Mouse (Mus musculus) liver, embryonic 15.5 days (tissue): ENCODE data around the gene Klhl42. TPM values are rescaled to one million over a fixed set of nuclear protein-coding genes. Genes with fewer than 3 reads are reported as not detected.

Experiments used
- ATAC-seq: fragments of 200-750 bp; cut with Nextera tagmentation; 2 replicates; pipeline ENCODE4 v1.8.0; 2017; ENCODE audit warnings: moderate number of reproducible peaks, mild to moderate bottlenecking, moderate library complexity; ENCODE audit not compliant: insufficient read depth
- H3K27ac ChIP-seq: fragments of 300-500 bp; sonication (generic); replicated peaks from 2 replicates; pipeline ENCODE4 v1.5.1; 2015; ENCODE audit warnings: mild to moderate bottlenecking, inconsistent platforms
- H3K27me3 ChIP-seq: fragments of 300-500 bp; sonication (generic); 2 replicates; pipeline ENCODE4 v1.6.1; 2015; ENCODE audit warnings: mild to moderate bottlenecking, inconsistent platforms
- H3K36me3 ChIP-seq: fragments of 300-500 bp; sonication (generic); replicated peaks from 2 replicates; pipeline ENCODE4 v1.6.1; 2015; ENCODE audit warnings: moderate library complexity, mild to moderate bottlenecking, inconsistent platforms
- H3K4me1 ChIP-seq: fragments of 300-500 bp; sonication (generic); replicated peaks from 2 replicates; pipeline ENCODE4 v1.6.1; 2015; ENCODE audit warnings: inconsistent platforms
- H3K4me2 ChIP-seq: fragments of 300-500 bp; sonication (generic); 2 replicates; pipeline ENCODE4 v1.6.1; 2015; ENCODE audit warnings: moderate library complexity, mild to moderate bottlenecking, inconsistent platforms
- H3K4me3 ChIP-seq: fragments of 300-500 bp; sonication (generic); replicated peaks from 2 replicates; pipeline ENCODE4 v1.5.1; 2015; ENCODE audit warnings: mild to moderate bottlenecking, inconsistent platforms
- H3K9ac ChIP-seq: fragments of 300-500 bp; sonication (generic); 2 replicates; pipeline ENCODE4 v1.6.1; 2015; ENCODE audit warnings: moderate library complexity, mild to moderate bottlenecking, inconsistent platforms
- H3K9me3 ChIP-seq: fragments of 300-500 bp; sonication (generic); replicated peaks from 2 replicates; pipeline ENCODE4 v1.6.1; 2016; ENCODE audit warnings: inconsistent platforms
- WGBS: fragments of 180-500 bp; shearing (Covaris S2); methylation state at CpG from one replicate; pipeline ENCODE4 v1.1.7; 2015; ENCODE audit warnings: mixed read lengths; ENCODE audit not compliant: insufficient replicate concordance; 5-methylcytosine and 5-hydroxymethylcytosine counted together
- polyA plus RNA-seq: library from polyadenylated mRNA; unstranded; fragments of >200 nt; fragmentation: Nextera tagmentation; extraction: Ambion mirVana; gene quantifications from 2 replicates; pipeline ENCODE4 v1.2.1, GENCODE M21; 2015

Klhl42 gene
- polyA plus RNA-seq, 1 experiment from 2014 or later: 1.8 TPM

DNA sequence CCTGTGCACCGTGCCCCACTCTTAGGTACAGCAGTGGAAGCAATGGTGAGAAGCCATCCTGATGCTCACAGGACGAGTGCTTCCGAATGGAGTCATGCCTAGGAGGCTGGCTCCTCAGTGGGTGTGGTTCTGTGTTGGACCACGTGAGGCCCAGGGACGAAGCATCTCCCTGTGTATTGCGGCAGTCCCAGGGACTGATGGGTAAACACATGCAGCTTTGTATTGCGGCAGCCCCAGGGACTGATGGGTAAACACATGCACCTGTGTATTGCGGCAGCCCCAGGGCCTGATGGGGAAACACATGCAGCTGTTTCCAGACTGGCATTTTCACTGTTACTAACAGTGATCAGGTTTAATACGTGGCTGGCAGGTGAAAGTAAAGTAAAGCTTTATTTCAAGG is 29.5 kb upstream of the Klhl42 start:
- H3K4me2 ChIP-seq: no peak overlapping the region
- no peak overlapping the region for H3K27ac ChIP-seq
- no peak overlapping the region for H3K4me3 ChIP-seq
- peaks cover 52% of the 10 kb centered on the region for H3K36me3 ChIP-seq
- 76% methylated on average over 9 of the region's 9 CpGs for WGBS
- H3K9me3 ChIP-seq: no peaks in the 10 kb centered on the region
- no peaks in the 10 kb centered on the region for H3K4me1 ChIP-seq
- H3K27me3 ChIP-seq: no peaks in the 10 kb centered on the region
- no peak overlapping the region for H3K9ac ChIP-seq
- no peak for ATAC-seq

DNA sequence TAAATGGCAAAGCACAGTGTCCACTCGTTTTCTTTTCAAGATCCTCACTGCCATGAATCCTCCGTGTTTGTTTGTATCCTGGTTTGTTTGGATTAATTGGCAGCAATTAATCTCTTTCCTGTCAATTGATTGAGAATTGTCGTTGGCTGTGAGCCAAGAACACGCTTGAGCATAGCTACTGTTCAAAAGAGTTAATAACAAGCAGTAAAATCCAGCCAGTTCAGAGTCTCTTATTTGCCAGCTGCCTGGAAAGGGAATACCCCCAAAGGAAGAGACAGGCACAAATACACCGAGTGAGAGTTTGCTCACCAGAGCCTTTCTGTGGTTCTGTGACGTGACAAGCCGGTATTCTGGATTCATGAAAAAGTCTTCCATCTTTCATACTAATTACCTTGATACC is 29.1 kb upstream of the Klhl42 start:
- ATAC-seq: no peak

DNA sequence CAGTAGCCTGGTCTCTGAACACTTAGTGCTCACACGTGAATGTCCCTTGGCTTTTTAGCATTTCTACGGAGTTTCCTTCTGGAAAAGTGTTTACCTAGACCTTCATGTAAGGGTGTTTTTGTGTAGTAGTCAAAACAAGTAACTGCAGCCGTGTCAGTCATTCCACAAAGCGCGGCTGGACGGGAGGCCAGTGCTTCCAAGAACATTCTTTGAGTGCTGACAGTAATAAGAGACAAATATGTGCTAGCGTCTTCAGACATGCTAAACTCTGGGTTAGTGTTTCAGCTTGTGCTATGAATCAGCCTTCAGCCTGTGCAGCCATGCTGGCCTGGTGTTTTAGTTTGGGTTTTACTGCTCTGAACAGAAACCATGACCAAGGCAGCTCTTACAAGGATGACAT is 28.5 kb upstream of the Klhl42 start:
- WGBS: 74% methylated on average over 7 of the region's 7 CpGs
- Histone ChIP-seq H3K9me3 (no peaks in the 10 kb centered on the region), H3K4me1 (no peaks in the 10 kb centered on the region), H3K36me3 (peaks cover 55% of the 10 kb centered on the region), H3K4me3 (no peak overlapping the region), H3K4me2 (no peak overlapping the region), H3K27ac (no peak overlapping the region), H3K27me3 (no peaks in the 10 kb centered on the region), H3K9ac (no peak overlapping the region)
- ATAC-seq: no peak

More for the DNA sequence above, 29.1 kb upstream of the Klhl42 start:
- Histone ChIP-seq H3K27me3 (no peaks in the 10 kb centered on the region), H3K4me3 (no peak overlapping the region), H3K27ac (no peak overlapping the region), H3K9me3 (no peaks in the 10 kb centered on the region), H3K9ac (no peak overlapping the region), H3K4me1 (no peaks in the 10 kb centered on the region), H3K4me2 (no peak overlapping the region), H3K36me3 (peaks cover 52% of the 10 kb centered on the region)
- 77% methylated on average over 7 of the region's 7 CpGs for WGBS

DNA sequence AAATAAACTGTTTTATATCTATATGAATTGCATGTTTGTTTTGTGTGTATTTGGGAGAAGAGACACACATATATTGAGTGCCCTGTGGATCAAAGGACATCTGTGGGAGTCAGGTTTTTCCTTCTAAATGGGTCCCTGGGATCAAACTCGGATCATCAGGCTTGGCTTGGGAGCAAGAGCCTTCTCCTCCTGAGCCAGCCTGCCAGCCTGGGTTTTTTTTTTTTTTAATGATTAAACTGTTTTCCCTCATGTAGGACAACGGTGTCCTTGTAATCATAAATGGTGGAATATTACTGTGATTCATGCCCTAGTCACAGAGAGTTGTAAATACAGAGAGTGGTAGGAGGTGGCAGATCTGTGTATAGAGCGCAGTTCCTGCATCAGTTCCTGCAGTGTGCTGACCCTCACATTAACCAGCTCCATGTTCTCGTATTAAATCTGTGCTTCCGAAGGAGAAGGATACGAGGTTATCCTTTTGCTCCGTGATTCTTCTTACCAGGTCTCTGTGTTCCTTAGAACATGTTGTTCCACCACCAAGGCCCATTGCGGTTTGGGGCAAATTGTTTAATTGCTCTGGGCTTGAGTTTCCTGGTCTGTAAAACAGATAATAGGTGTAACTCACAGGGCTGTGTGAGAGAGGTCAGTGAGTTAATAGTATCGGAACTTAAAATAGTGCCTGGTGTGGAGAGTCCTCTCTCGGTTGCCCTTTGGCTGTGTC is 26.8 kb upstream of the Klhl42 start:
- Histone ChIP-seq H3K27me3 (no peaks in the 10 kb centered on the region), H3K27ac (no peak overlapping the region), H3K4me3 (no peak overlapping the region), H3K4me2 (no peak overlapping the region), H3K9me3 (no peaks in the 10 kb centered on the region), H3K4me1 (no peaks in the 10 kb centered on the region), H3K9ac (no peak overlapping the region), H3K36me3 (peaks cover 52% of the 10 kb centered on the region)
- ATAC-seq: no peak
- 80% methylated on average over 10 of the region's 10 CpGs for WGBS

DNA sequence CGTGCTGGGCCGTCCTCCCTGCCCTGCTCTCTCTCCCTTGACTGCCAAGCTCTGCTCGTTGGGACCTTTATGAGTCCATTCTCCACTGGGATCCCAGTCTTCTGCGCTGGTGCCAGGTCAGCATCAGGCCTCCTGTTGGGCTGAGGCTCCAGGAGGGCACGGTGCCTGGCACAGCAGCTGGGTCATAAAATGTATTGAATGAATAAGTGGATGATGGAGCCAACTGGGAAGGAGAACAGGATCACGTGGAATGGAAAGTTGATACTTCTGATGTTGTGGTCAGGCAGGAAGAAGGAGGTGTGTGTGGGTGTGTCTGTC is 26.3 kb upstream of the Klhl42 start:
- H3K4me1 ChIP-seq: no peaks in the 10 kb centered on the region
- WGBS: 70% methylated on average over 6 of the region's 6 CpGs
- peaks cover 48% of the 10 kb centered on the region for H3K36me3 ChIP-seq
- no peak overlapping the region for H3K4me2 ChIP-seq
- H3K4me3 ChIP-seq: no peak overlapping the region
- H3K27ac ChIP-seq: no peak overlapping the region
- no peaks in the 10 kb centered on the region for H3K27me3 ChIP-seq
- H3K9me3 ChIP-seq: no peaks in the 10 kb centered on the region
- no peak for ATAC-seq
- H3K9ac ChIP-seq: no peak overlapping the region

DNA sequence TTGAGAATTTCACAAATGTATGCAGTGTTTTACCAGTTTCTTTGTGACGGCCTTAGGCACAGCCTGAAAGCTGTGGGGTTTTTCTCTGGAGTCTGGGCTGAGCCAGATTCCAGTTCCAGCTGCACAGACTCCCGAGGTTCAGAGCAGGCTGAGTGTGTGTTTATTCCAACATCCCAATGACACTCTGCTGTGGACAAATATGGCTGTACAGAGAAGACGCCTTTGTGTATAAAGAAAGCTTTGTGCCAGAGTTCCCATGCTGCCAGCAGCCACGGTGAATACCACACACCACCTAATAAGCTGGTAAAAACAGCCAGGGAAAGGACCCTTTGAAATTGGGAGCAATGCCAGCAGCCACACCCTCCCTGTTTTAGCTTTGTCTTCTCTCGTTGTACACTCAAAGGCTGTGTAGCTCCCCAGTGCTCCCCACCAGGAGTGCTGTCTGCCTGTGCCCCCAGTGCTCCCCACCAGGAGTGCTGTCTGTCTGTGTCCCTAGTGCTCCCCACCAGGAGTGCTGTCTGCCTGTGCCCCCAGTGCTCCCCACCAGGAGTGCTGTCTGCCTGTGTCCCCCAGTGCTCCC is 15.3 kb upstream of the Klhl42 start:
- H3K4me3 ChIP-seq: no peak overlapping the region
- WGBS: 67% methylated on average over 5 of the region's 5 CpGs
- no peaks in the 10 kb centered on the region for H3K9me3 ChIP-seq
- H3K4me2 ChIP-seq: no peak overlapping the region
- no peaks in the 10 kb centered on the region for H3K27me3 ChIP-seq
- H3K9ac ChIP-seq: no peak overlapping the region
- no peak overlapping the region for H3K27ac ChIP-seq
- no peak for ATAC-seq
- peaks cover 13% of the 10 kb centered on the region for H3K36me3 ChIP-seq
- no peaks in the 10 kb centered on the region for H3K4me1 ChIP-seq

DNA sequence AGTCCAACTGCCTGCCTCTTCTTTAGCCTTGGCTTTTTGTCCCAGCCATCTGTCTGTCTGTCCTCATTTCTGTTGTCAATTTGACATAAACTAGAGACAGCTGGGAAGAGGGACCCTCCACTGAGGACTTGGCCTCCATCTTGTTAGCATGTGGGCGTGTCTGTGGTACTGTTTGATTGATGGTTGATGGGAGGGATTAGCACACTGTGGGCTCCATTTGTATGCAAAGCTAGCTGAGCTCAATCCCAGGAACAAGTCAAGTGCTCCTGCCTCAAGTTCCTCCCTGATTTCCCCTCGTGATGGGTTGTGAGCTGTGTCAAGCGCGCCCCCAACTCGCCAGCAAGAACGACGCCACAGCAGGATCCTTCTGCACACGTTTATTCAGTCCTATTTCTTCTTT is 14.3 kb upstream of the Klhl42 start:
- Histone ChIP-seq H3K9ac (no peak overlapping the region), H3K4me3 (no peak overlapping the region), H3K27ac (no peak overlapping the region), H3K4me2 (no peak overlapping the region), H3K36me3 (peaks cover 5% of the 10 kb centered on the region; the same call in 1 of the 2 replicates), H3K27me3 (no peaks in the 10 kb centered on the region), H3K9me3 (no peaks in the 10 kb centered on the region), H3K4me1 (no peaks in the 10 kb centered on the region)
- WGBS: 79% methylated on average over 8 of the region's 8 CpGs
- ATAC-seq: no peak

DNA sequence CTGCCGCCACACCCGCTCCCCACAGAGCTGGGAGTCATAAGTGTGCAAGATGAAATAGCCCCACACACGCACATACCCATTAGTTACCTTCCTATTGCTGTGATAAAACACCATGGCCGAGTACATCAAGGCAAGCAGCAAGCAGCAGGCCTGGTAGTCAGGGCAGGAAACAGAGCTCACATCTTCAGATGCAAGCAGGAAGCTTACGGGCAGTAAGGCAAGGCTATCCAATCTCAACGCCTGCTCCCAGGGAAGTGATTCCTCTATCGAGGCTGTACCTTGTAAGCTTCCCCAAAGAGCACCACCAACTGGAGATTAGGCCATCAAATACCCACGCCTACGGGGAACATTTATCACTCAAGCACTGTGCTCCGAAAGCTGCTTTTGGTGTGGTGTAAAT is 11.3 kb upstream of the Klhl42 start:
- no peak overlapping the region for H3K9ac ChIP-seq
- no peak overlapping the region for H3K4me3 ChIP-seq
- no peak overlapping the region for H3K27ac ChIP-seq
- no peak overlapping the region for H3K4me2 ChIP-seq
- H3K27me3 ChIP-seq: no peaks in the 10 kb centered on the region
- ATAC-seq: no peak
- H3K4me1 ChIP-seq: no peaks in the 10 kb centered on the region
- no peaks in the 10 kb centered on the region; the same call in 1 of the 2 replicates for H3K36me3 ChIP-seq
- WGBS: 76% methylated on average over 10 of the region's 10 CpGs
- no peaks in the 10 kb centered on the region for H3K9me3 ChIP-seq

DNA sequence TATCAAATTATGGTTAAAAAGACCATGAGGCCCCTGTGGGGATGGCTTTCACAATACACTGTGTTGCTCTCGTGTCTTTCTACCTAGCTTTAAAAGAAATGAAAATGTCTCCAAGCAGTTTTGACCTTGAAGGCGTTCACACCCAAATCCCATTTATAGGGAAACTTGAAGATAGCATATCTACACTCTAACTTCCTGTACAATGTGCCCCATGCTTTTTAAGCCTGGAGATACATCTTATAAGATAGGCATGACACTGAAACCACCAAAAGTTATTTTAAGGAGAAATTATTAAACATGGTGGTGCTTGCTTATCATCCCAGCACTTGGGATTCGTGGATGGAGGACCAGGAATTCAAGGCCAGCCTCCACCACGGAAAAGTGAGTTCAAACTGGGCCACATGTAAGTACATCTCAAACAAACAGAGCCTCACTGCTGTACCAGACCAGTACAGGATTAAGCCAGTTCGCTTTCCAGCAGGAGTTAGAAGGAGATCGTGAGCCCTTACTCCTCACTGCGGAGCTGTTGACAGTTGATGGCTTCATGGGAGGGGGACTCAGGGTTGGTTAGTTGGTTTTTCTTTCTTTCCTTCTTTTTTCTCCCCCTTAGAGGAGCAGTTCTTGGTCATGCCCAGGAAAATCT is 5.7 kb upstream of the Klhl42 start:
- Histone ChIP-seq H3K27me3 (peaks cover 17% of the 10 kb centered on the region), H3K27ac (no peak overlapping the region), H3K4me2 (no peak overlapping the region), H3K4me1 (peaks cover 5% of the 10 kb centered on the region), H3K9ac (no peak overlapping the region), H3K4me3 (no peak overlapping the region), H3K9me3 (no peaks in the 10 kb centered on the region), H3K36me3 (no peaks in the 10 kb centered on the region)
- ATAC-seq: no peak
- 45% methylated on average over 7 of the region's 7 CpGs for WGBS

DNA sequence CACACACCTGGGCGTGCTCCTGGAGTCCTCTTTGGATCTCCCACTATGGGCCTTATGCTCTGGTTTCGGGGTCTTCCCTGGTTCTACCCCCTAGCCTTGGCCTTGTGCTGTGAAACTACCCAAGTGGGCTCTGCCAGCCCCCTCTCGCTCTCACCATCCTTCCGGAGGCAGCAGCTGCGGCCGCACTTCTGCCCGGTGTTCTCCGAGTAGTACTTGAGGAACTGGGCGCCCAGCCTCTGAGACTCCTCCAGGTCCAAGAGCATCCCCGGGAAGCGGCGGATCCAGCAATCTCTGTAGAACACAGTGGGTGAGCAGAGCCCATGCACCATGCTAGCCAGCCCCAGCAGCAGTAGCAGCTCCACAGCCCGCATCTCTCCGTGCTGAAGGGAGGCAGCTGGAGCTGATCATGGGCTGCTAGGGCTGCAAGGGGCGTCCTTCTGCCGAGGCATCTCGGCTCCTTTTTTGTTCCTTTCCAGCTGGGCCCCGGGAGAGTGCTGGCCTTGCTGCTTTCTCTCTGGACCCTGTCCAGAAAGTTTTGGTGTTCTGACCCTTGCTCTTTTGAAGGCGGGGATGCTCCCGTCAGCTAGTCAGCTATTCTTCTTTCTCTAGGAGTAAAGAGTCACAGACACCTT is 4.5 kb upstream of the Klhl42 start, which contains the start of gene Mansc4:
Gene Mansc4 (minus strand): TSS at position 439 of the 632 bp plus-strand sequence.
- no peaks in the 10 kb centered on the region for H3K9me3 ChIP-seq
- H3K9ac ChIP-seq: no peak within 1 kb of the TSS
- no peak for ATAC-seq
- H3K36me3 ChIP-seq: no peaks in the 10 kb centered on the region
- no peak within 1 kb of the TSS for H3K27ac ChIP-seq
- H3K4me1 ChIP-seq: peaks cover 14% of the 10 kb centered on the region
- 15% methylated on average over 20 of the region's 20 CpGs for WGBS
- H3K27me3 ChIP-seq: peaks cover 17% of the 10 kb centered on the region
- H3K4me3 ChIP-seq: no peak within 1 kb of the TSS
- no peak within 1 kb of the TSS for H3K4me2 ChIP-seq

DNA sequence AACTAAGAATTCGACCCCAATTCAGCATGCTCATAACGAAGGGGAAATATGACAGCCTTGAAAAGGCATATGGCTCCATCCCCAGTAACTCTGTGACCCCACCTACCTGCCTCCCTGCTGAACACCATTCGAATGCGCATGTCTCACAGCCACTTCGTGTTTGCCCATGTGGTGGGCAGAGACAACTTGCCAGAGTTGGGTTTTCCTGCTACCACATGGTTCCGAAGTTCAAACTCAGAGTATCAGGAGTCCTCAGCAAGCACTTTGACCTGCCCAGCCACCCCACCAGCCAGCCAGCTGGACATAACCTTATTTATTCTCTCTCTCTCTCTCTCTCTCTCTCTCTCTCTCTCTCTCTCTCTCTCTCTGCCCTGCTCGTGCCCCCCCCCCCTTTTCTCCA is 3.4 kb upstream of the Klhl42 start:
- no peak for ATAC-seq
- peaks cover 17% of the 10 kb centered on the region for H3K27me3 ChIP-seq
- H3K4me1 ChIP-seq: peaks cover 24% of the 10 kb centered on the region
- H3K4me2 ChIP-seq: no peak overlapping the region
- H3K9ac ChIP-seq: no peak overlapping the region
- no peaks in the 10 kb centered on the region for H3K9me3 ChIP-seq
- no peak overlapping the region for H3K27ac ChIP-seq
- H3K36me3 ChIP-seq: no peaks in the 10 kb centered on the region
- 53% methylated on average over 6 of the region's 7 CpGs for WGBS
- no peak overlapping the region for H3K4me3 ChIP-seq
